Mouse (Mus musculus): ENCODE results near the gene Il9r. TPM values are rescaled to one million over a fixed set of nuclear protein-coding genes. Genes with fewer than 3 reads are reported as not detected.

The Il9r gene
- total RNA-seq, 2 experiments from 2014 or later = not detected

- DNase-seq = no peak
- intact Hi-C loops (cut with DNase I) = no loop called here
These were observed 27.5 kb upstream of the Il9r start for GRCm38 (mm10) chr11:32227555-32227954.

- intact Hi-C loops (cut with DNase I) = no loop called here
- no peak for DNase-seq
These were observed 27.0 kb upstream of the Il9r start for GRCm38 (mm10) chr11:32227041-32227440.

GRCm38 (mm10) chr11:32226124-32226871 is 26.2 kb upstream of the Il9r start, which contains the start of gene Mpg:
TSS of gene Mpg (plus strand) at chr11:32226505.
- peak; percentile 85 to 89 for DNase-seq
- intact Hi-C loops (cut with DNase I) = no loop called here

GRCm38 (mm10) chr11:32225222-32226104 is 25.4 kb upstream of the Il9r start:
- DNase-seq = peak in 1 of 2 experiments; percentile 37
- intact Hi-C loops (cut with DNase I) = no loop called here

- peak; percentile 82 to 90 for DNase-seq
- intact Hi-C loops (cut with DNase I) = no loop called here
These were observed 24.5 kb upstream of the Il9r start for GRCm38 (mm10) chr11:32224468-32225139.

GRCm38 (mm10) chr11:32223297-32223967 is 23.4 kb upstream of the Il9r start:
- peak in 1 of 2 experiments; percentile 3 for DNase-seq
- intact Hi-C loops (cut with DNase I) = no loop called here

- DNase-seq = peak in 1 of 2 experiments; percentile 5
- intact Hi-C loops (cut with DNase I) = no loop called here
These were observed 22.6 kb upstream of the Il9r start for GRCm38 (mm10) chr11:32222570-32223194.

- peak; percentile 48 to 60 for DNase-seq
- intact Hi-C loops (cut with DNase I) = no loop called here
These were observed 21.9 kb upstream of the Il9r start, which contains the start of gene Rhbdf1 for GRCm38 (mm10) chr11:32221951-32222409. TSS of gene Rhbdf1 (minus strand) at chr11:32222300.

- intact Hi-C loops (cut with DNase I) = no loop called here
- DNase-seq = peak; percentile 51 to 60
These were observed 21.3 kb upstream of the Il9r start for GRCm38 (mm10) chr11:32221225-32221950.

GRCm38 (mm10) chr11:32220607-32221224 is 20.6 kb upstream of the Il9r start:
- no peak for DNase-seq
- intact Hi-C loops (cut with DNase I) = no loop called here

- no peak for DNase-seq
- intact Hi-C loops (cut with DNase I) = no loop called here
These were observed 19.2 kb upstream of the Il9r start for GRCm38 (mm10) chr11:32219287-32219686.

- peak in 1 of 2 experiments; percentile 17 for DNase-seq
- intact Hi-C loops (cut with DNase I) = no loop called here
These were observed 18.5 kb upstream of the Il9r start for GRCm38 (mm10) chr11:32218501-32219050.

GRCm38 (mm10) chr11:32216851-32217250 is 16.8 kb upstream of the Il9r start:
- intact Hi-C loops (cut with DNase I) = no loop called here
- DNase-seq = peak in 1 of 2 experiments; percentile 55

- intact Hi-C loops (cut with DNase I) = loop anchor here (1.0 kb wide), 1 partner anchor 23 kb away; no protein-coding TSS in a partner anchor
- DNase-seq = peak in 1 of 2 experiments; percentile 2
These were observed 15.5 kb upstream of the Il9r start for GRCm38 (mm10) chr11:32215372-32216162.

GRCm38 (mm10) chr11:32210623-32211022 is 10.5 kb upstream of the Il9r start:
- intact Hi-C loops (cut with DNase I) = no loop called here
- no peak for DNase-seq

- intact Hi-C loops (cut with DNase I) = no loop called here
- DNase-seq = peak; percentile 92 to 94
These were observed 5.2 kb upstream of the Il9r start, which contains the start of gene Snrnp25 for GRCm38 (mm10) chr11:32205058-32205873. TSS of gene Snrnp25 (plus strand) at chr11:32205415.
